Mouse (Mus musculus) MEL (cell line): ENCODE measurements at regions not wholly inside any gene's neighbourhood (a gene's known extent, or its start where the extent isn't known, plus 50 kb on each side); places are given as distances from the start of the nearest gene placed in this dataset.

Experiments used
- DNase-seq: peaks from one replicate; pipeline ENCODE4 v3.0.0; 2011; ENCODE audit warnings: low read depth, low spot score
- H3K27ac ChIP-seq: 2 replicates; pipeline ENCODE4 v1.5.1; 2012; ENCODE audit warnings: low read depth, mild to moderate bottlenecking, control low read depth, low read length, moderate library complexity; ENCODE audit not compliant: control insufficient read depth
- H3K27me3 ChIP-seq, 2 experiments: fragments of 150-350 bp in 1 of 2; sonication (generic) in 1 of 2; 2 replicates each; pipeline ENCODE4 v1.6.1; 2012; ENCODE audit warnings: low read length in 2 of 2, mild to moderate bottlenecking in 2 of 2, improper control_type of control experiment in 1 of 2, moderate library complexity in 1 of 2; ENCODE audit not compliant: insufficient read depth in 2 of 2, control insufficient read depth in 1 of 2
- H3K36me3 ChIP-seq, 2 experiments: 2 replicates each; pipeline ENCODE4 v1.6.1; 2012 to 2014; ENCODE audit warnings: low read length in 2 of 2, improper control_type of control experiment in 1 of 2, inconsistent platforms in 1 of 2, mild to moderate bottlenecking in 1 of 2; ENCODE audit not compliant: insufficient read depth in 2 of 2, control insufficient read depth in 1 of 2
- H3K4me1 ChIP-seq, 2 experiments: fragments of 150-350 bp in 1 of 2; sonication (generic) in 1 of 2; 2 replicates each; pipeline ENCODE4 v1.6.1; 2012; ENCODE audit warnings: low read length in 2 of 2, improper control_type of control experiment in 1 of 2, mild to moderate bottlenecking in 1 of 2; ENCODE audit not compliant: insufficient read depth in 2 of 2, control insufficient read depth in 1 of 2
- H3K4me3 ChIP-seq, 2 experiments: fragments of 150-350 bp in 1 of 2; sonication (generic) in 1 of 2; 2 replicates each; pipeline ENCODE4 v1.5.1; 2012; ENCODE audit warnings: low read depth in 2 of 2, low read length in 2 of 2, mild to moderate bottlenecking in 2 of 2, moderate library complexity in 2 of 2, control low read depth in 1 of 2, improper control_type of control experiment in 1 of 2; ENCODE audit not compliant: control insufficient read depth in 1 of 2, insufficient read depth in 1 of 2
- H3K79me2 ChIP-seq: 2 replicates; pipeline ENCODE4 v1.6.1; 2012; ENCODE audit warnings: mild to moderate bottlenecking, low read length, moderate library complexity; ENCODE audit not compliant: control insufficient read depth, poor library complexity, insufficient read depth
- H3K9ac ChIP-seq: 2 replicates; pipeline ENCODE4 v1.6.1; 2012; ENCODE audit warnings: low read depth, mild to moderate bottlenecking, control low read depth, low read length, moderate library complexity; ENCODE audit not compliant: control insufficient read depth, poor library complexity, severe bottlenecking
- H3K9me3 ChIP-seq: fragments of 150-350 bp; sonication (generic); replicated peaks from 2 replicates; pipeline ENCODE4 v1.6.1; 2012; ENCODE audit warnings: mild to moderate bottlenecking, low read length, improper control_type of control experiment, moderate library complexity; ENCODE audit not compliant: insufficient read depth
- BHLHE40 ChIP-seq: IDR thresholded peaks from 2 replicates; pipeline ENCODE4 v1.6.1; 2012; ENCODE audit warnings: low read depth, mild to moderate bottlenecking, inconsistent platforms, low read length, improper control_type of control experiment, borderline replicate concordance
- E2F4 ChIP-seq: IDR thresholded peaks from 2 replicates; pipeline ENCODE4 v1.6.1; 2011; ENCODE audit warnings: low read depth, low read length, improper control_type of control experiment, borderline replicate concordance
- ELF1 ChIP-seq: IDR thresholded peaks from 2 replicates; pipeline ENCODE4 v1.6.1; 2014; ENCODE audit warnings: low read depth, mild to moderate bottlenecking, inconsistent platforms, low read length, improper control_type of control experiment, moderate library complexity
- EP300 ChIP-seq, 2 experiments: IDR thresholded peaks; 2 replicates each; pipeline ENCODE4 v1.6.1; 2011; ENCODE audit warnings: improper control_type of control experiment in 2 of 2, low read length in 2 of 2, low read depth in 1 of 2, mild to moderate bottlenecking in 1 of 2
- GATA1 ChIP-seq: IDR thresholded peaks from 2 replicates; pipeline ENCODE4 v1.6.1; 2011; ENCODE audit warnings: low read depth, low read length, improper control_type of control experiment
- HCFC1 ChIP-seq: IDR thresholded peaks from 2 replicates; pipeline ENCODE4 v1.6.1; 2012; ENCODE audit warnings: low read depth, mild to moderate bottlenecking, inconsistent platforms, low read length, improper control_type of control experiment, moderate library complexity
- JUND ChIP-seq: IDR thresholded peaks from 2 replicates; pipeline ENCODE4 v1.6.1; 2011; ENCODE audit warnings: low read depth, mild to moderate bottlenecking, improper control_type of control experiment, low read length
- MAFK ChIP-seq: IDR thresholded peaks from 2 replicates; pipeline ENCODE4 v1.6.1; 2011; ENCODE audit warnings: low read depth, mild to moderate bottlenecking, low read length, improper control_type of control experiment, borderline replicate concordance
- MAX ChIP-seq: IDR thresholded peaks from 2 replicates; pipeline ENCODE4 v1.6.1; 2011; ENCODE audit warnings: low read length, improper control_type of control experiment
- MAZ ChIP-seq: IDR thresholded peaks from 2 replicates; pipeline ENCODE4 v1.6.1; 2012; ENCODE audit warnings: low read depth, mild to moderate bottlenecking, inconsistent platforms, low read length, improper control_type of control experiment
- MEF2A ChIP-seq: IDR thresholded peaks from 2 replicates; pipeline ENCODE4 v1.6.1; 2014; ENCODE audit warnings: low read depth, mild to moderate bottlenecking, inconsistent platforms, low read length, improper control_type of control experiment; ENCODE audit not compliant: poor library complexity, insufficient replicate concordance, severe bottlenecking; ENCODE audit errors: extremely low read depth
- MYB ChIP-seq: IDR thresholded peaks from 2 replicates; pipeline ENCODE4 v1.6.1; 2011; ENCODE audit warnings: mild to moderate bottlenecking, low read depth, low read length, improper control_type of control experiment
- NRF1 ChIP-seq: IDR thresholded peaks from 2 replicates; pipeline ENCODE4 v1.6.1; 2014; ENCODE audit warnings: low read depth, mild to moderate bottlenecking, inconsistent platforms, low read length, improper control_type of control experiment, moderate library complexity; ENCODE audit not compliant: poor library complexity, insufficient read depth, severe bottlenecking
- POLR2AphosphoS2 ChIP-seq: IDR thresholded peaks from 2 replicates; pipeline ENCODE4 v1.6.1; 2011; ENCODE audit warnings: low read length, improper control_type of control experiment
- POLR2AphosphoS5 ChIP-seq: IDR thresholded peaks from 2 replicates; pipeline ENCODE4 v1.6.1; 2012; ENCODE audit warnings: low read depth, borderline replicate concordance, mild to moderate bottlenecking, inconsistent platforms, low read length, moderate library complexity, mixed read lengths
- RCOR1 ChIP-seq: IDR thresholded peaks from 2 replicates; pipeline ENCODE4 v1.6.1; 2012; ENCODE audit warnings: low read depth, mild to moderate bottlenecking, inconsistent platforms, low read length, improper control_type of control experiment
- SIN3A ChIP-seq: IDR thresholded peaks from 2 replicates; pipeline ENCODE4 v1.6.1; 2012; ENCODE audit warnings: low read length, improper control_type of control experiment, inconsistent platforms
- SMC3 ChIP-seq: IDR thresholded peaks from 2 replicates; pipeline ENCODE4 v1.6.1; 2011; ENCODE audit warnings: low read depth, low read length, improper control_type of control experiment
- USF1 ChIP-seq: IDR thresholded peaks from 2 replicates; pipeline ENCODE4 v1.6.1; 2014; ENCODE audit warnings: low read depth, mild to moderate bottlenecking, inconsistent platforms, low read length, improper control_type of control experiment, moderate library complexity
- ZC3H11A ChIP-seq: IDR thresholded peaks from 2 replicates; pipeline ENCODE4 v1.6.1; 2012; ENCODE audit warnings: low read depth, mild to moderate bottlenecking, inconsistent platforms, low read length, improper control_type of control experiment
- ZNF384 ChIP-seq: IDR thresholded peaks from 2 replicates; pipeline ENCODE4 v1.6.1; 2012; ENCODE audit warnings: low read depth, mild to moderate bottlenecking, inconsistent platforms, low read length, improper control_type of control experiment

- no peak for TF ChIP-seq MAFK
- no peak for TF ChIP-seq SMC3
- no peak for TF ChIP-seq USF1
- no peak for TF ChIP-seq BHLHE40
- TF ChIP-seq ZNF384, result no peak
- no peak for TF ChIP-seq MYB
- no peak for TF ChIP-seq MAX
- no peak for TF ChIP-seq GATA1
- no peak for TF ChIP-seq ELF1
- no peak for TF ChIP-seq E2F4
- no peak for TF ChIP-seq SIN3A
- no peak for TF ChIP-seq MEF2A
- no peak for TF ChIP-seq HCFC1
- no peak for TF ChIP-seq MAZ
- no peak for TF ChIP-seq EP300 (IDR thresholded peaks at IDR 0.05; ENCODE audit: low read depth in 1 of 2, low read length in 2 of 2)
- TF ChIP-seq NRF1, result no peak
- Histone ChIP-seq H3K27me3 (no peaks in the 10 kb centered on the region), H3K36me3 (no peaks in the 10 kb centered on the region), H3K4me1 (no peaks in the 10 kb centered on the region), H3K9me3 (no peaks in the 10 kb centered on the region), H3K4me3 (no peak overlapping the region), H3K27ac (no peak overlapping the region), H3K79me2 (no peaks in the 10 kb centered on the region), H3K9ac (no peak overlapping the region)
- DNase-seq, result no peak
These were observed 2365.4 kb upstream of the Gm12353 start for GRCm38 (mm10) chr4:17239853-17240252.

- DNase-seq, result no peak
- Histone ChIP-seq H3K27ac (no peak overlapping the region), H3K4me3 (no peak overlapping the region), H3K9me3 (no peaks in the 10 kb centered on the region), H3K79me2 (no peaks in the 10 kb centered on the region), H3K9ac (no peak overlapping the region), H3K4me1 (no peaks in the 10 kb centered on the region), H3K36me3 (no peaks in the 10 kb centered on the region), H3K27me3 (no peaks in the 10 kb centered on the region)
- no peak for TF ChIP-seq ZC3H11A
- no peak for TF ChIP-seq POLR2AphosphoS5
- TF ChIP-seq RCOR1, result no peak
- no peak for TF ChIP-seq JUND
- TF ChIP-seq POLR2AphosphoS2, result no peak
These were observed 2364.9 kb upstream of the Gm12353 start for GRCm38 (mm10) chr4:17240314-17240713.
